Mouse (Mus musculus): Measurements from ENCODE around the gene Ipo9.

Ipo9 gene

DNA sequence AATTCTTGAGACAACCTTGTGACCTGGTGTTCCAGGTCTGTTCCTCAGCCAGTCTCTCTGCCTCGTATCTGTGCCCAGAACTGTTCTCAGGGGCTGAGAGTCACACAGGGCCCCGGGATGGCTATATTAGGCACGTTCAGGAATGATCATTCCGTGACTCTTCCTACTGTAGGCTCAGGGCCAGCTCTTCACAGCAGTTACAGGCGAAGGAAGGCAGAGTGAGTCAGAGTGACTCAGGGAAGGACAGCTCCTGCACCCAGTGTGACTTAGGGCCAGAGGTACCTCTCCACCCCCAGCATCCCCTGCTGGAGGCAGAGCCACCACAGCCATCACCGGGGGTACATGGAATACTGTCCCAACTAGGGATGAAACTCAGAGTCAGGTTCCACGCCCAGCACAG is 63.3 kb downstream of the Ipo9 start:
- no peak for DNase-seq

GRCm38 (mm10) chr1:135366380-135366779 is 63.9 kb downstream of the Ipo9 start:
- DNase-seq: no peak

- no peak for DNase-seq
Observed at GRCm38 (mm10) chr1:135363446-135363845, 66.9 kb downstream of the Ipo9 start.

- no peak for DNase-seq
Observed at GRCm38 (mm10) chr1:135362115-135362514, 68.2 kb downstream of the Ipo9 start.

GRCm38 (mm10) chr1:135361491-135361890 is 68.8 kb downstream of the Ipo9 start:
- DNase-seq: no peak

GRCm38 (mm10) chr1:135359071-135359470 is 71.2 kb downstream of the Ipo9 start:
- DNase-seq: no peak

DNA sequence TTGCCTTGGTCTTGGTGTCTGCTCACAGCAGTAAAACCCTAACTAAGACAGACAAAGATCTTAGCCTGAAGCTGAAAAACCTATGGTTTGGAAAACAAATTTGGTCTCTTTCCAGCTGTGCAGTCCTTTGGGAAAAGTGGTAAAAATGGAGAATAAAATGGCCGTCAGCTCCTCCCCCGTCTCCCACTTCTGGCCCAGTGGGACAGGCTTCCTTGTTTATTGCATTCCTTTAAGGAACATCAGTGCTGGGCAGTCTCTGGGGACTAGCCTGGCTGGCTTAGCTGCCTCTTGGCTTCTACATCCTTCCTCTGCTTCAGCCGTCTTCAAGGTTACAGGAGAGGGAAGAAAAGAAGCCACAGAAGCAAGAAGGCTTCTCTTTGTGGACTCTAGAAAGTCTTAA is 78.3 kb downstream of the Ipo9 start:
- no peak for DNase-seq

DNA sequence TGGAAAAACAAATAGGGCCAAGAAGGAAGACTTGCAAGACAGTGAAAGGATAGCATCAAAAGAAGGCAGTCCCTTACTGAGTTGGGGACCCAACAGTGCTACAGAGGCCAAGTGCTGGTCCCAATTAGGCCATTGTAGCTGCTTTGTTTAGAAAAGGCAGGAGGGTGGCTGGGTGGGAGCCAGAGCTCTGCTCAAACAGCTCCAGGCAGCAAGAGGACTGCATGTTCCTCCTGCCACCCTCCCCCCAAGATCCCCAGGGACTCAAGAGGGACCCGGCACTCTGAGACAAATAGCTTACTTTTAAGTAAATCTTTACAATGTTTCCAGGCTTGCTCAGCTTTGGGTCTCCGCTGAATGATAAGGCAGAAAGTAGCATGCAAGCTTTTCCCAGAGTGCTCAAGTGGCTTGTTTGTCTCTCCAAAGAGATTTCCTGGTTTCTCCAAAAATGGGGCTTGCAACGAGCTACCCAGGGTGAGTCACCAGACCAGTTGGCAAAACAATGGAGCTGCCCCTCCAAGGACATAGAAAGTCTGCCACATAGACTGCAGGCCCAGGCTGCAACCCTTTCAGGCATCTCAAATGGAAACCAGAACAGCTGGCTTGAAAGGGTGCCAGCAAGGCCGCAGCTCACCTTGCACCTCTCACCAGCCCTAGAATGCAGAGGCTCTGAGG is 82.7 kb downstream of the Ipo9 start:
- DNase-seq: no peak

DNA sequence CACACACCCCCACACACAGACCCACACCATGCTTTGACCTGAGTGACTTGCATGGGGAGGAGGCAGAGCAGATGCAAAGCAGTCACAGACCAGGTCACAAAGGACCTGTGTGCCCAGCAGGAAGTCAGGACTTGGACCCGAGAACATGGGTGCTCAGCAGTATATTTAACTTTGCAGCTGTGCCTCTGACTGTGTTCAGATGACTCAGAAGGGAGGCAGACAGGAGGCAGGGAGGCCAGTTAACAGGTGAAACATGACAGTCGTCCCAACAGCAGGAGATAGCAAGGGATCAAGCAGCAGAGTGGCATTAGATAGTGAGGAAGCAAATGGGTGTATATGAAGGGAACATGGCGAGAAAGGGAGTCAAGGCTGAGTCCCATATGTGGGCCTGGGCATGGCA is 83.4 kb downstream of the Ipo9 start:
- no peak for DNase-seq

GRCm38 (mm10) chr1:135344026-135344425 is 86.3 kb downstream of the Ipo9 start:
- no peak for DNase-seq

DNA sequence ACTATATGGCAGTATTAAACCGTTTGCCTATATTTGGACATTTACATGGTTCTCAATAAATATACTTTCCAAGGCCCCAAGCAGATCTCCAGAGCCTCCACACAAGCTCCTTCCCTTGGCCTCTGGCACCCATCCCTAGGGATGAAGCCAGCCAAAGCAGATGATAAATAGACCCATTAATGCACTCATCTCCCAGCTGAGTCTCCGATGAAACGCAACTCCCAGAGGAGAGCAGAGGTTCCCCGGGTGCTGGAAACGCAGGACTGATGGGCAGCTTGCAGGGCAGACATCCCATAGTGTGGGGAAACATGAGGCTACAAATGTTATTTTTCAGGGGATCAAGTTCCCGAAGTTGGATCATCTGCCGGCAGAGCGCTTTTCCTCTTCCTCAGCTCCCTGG is 88.4 kb downstream of the Ipo9 start:
- no peak for DNase-seq

All from thymus, adult 18-20 months (tissue).